Mouse (Mus musculus) liver, embryonic 14.5 days (tissue): Measurements from ENCODE around the gene Vegfc. TPM values are rescaled to one million over a fixed set of nuclear protein-coding genes. Genes with fewer than 3 reads are reported as not detected.

ENCODE experiments used
- ATAC-seq: fragments of 200-750 bp; cut with Nextera tagmentation; 2 replicates; pipeline ENCODE4 v1.8.0; 2017; ENCODE audit warnings: moderate number of reproducible peaks, mild to moderate bottlenecking, moderate library complexity; ENCODE audit not compliant: insufficient read depth
- DNase-seq, 3 experiments: peaks; one replicate each; pipeline ENCODE4 v3.0.0-alpha.2; 2012 to 2013; ENCODE audit warnings: low read depth in 3 of 3, low spot score in 3 of 3
- H3K27ac ChIP-seq: fragments of 300-500 bp; sonication (generic); 2 replicates; pipeline ENCODE4 v1.5.1; 2014; ENCODE audit warnings: moderate library complexity, mild to moderate bottlenecking, control low read depth, inconsistent platforms
- H3K27me3 ChIP-seq: fragments of 300-500 bp; sonication (generic); 2 replicates; pipeline ENCODE4 v1.6.1; 2014; ENCODE audit warnings: mild to moderate bottlenecking, low read length, moderate library complexity; ENCODE audit not compliant: control insufficient read depth, insufficient read depth
- H3K36me3 ChIP-seq: fragments of 300-500 bp; sonication (generic); replicated peaks from 2 replicates; pipeline ENCODE4 v1.6.1; 2014; ENCODE audit warnings: low read depth; ENCODE audit not compliant: control insufficient read depth, insufficient read depth
- H3K4me1 ChIP-seq, 2 experiments: fragments of 200-500 bp in 1 of 2; fragments of 300-500 bp in 1 of 2; sonication (generic) in 1 of 2; replicated peaks; 2 replicates each; pipeline ENCODE4 v1.6.1; 2012 to 2014; ENCODE audit warnings: antibody characterized with exemption in 1 of 2, inconsistent platforms in 1 of 2, low read length in 1 of 2; ENCODE audit not compliant: control insufficient read depth in 2 of 2, insufficient read depth in 2 of 2
- H3K4me2 ChIP-seq: fragments of 300-500 bp; sonication (generic); 2 replicates; pipeline ENCODE4 v1.6.1; 2014; ENCODE audit warnings: low read depth, mild to moderate bottlenecking, control low read depth, moderate library complexity
- H3K4me3 ChIP-seq, 2 experiments: fragments of 200-500 bp in 1 of 2; fragments of 300-500 bp in 1 of 2; sonication (generic) in 1 of 2; 2 replicates each; pipeline ENCODE4 v1.5.1; 2012 to 2014; ENCODE audit warnings: low read depth in 2 of 2, low read length in 2 of 2, mild to moderate bottlenecking in 2 of 2, control low read depth in 1 of 2, inconsistent platforms in 1 of 2, moderate library complexity in 1 of 2; ENCODE audit not compliant: insufficient read depth in 1 of 2
- H3K9ac ChIP-seq: fragments of 300-500 bp; sonication (generic); replicated peaks from 2 replicates; pipeline ENCODE4 v1.6.1; 2014; ENCODE audit warnings: mild to moderate bottlenecking, control low read depth, moderate library complexity
- H3K9me3 ChIP-seq: fragments of 300-500 bp; sonication (generic); 2 replicates; pipeline ENCODE4 v1.6.1; 2016; ENCODE audit warnings: low read length, mixed read lengths; ENCODE audit not compliant: control insufficient read depth
- CTCF ChIP-seq: IDR thresholded peaks from 2 replicates; pipeline ENCODE4 v1.5.1; 2016; ENCODE audit warnings: antibody characterized with exemption, low read depth, control low read depth
- EP300 ChIP-seq: IDR thresholded peaks from 2 replicates; pipeline ENCODE4 v1.6.1; 2016; ENCODE audit warnings: antibody characterized with exemption, low read depth
- WGBS: fragments of 180-500 bp; shearing (Covaris S2); extraction: QIAGEN DNeasy Blood & Tissue Kit; methylation state at CpG from one replicate; pipeline ENCODE4 v1.1.7; 2014; ENCODE audit not compliant: insufficient replicate concordance; 5-methylcytosine and 5-hydroxymethylcytosine counted together
- polyA plus RNA-seq, 2 experiments: library from polyadenylated mRNA; depleted of rRNA in 1 of 2; stranded (reverse) in 1 of 2; unstranded in 1 of 2; fragments of >200 nt; fragmentation: Nextera tagmentation in 1 of 2; extraction: Ambion mirVana in 1 of 2; gene quantifications; 2 replicates each; pipeline versions ENCODE4 v1.2.1 to v1.2.3; 2012 to 2014

Gene Vegfc
- polyA plus RNA-seq, 2 experiments: 1.1 to 1.4 TPM

DNA sequence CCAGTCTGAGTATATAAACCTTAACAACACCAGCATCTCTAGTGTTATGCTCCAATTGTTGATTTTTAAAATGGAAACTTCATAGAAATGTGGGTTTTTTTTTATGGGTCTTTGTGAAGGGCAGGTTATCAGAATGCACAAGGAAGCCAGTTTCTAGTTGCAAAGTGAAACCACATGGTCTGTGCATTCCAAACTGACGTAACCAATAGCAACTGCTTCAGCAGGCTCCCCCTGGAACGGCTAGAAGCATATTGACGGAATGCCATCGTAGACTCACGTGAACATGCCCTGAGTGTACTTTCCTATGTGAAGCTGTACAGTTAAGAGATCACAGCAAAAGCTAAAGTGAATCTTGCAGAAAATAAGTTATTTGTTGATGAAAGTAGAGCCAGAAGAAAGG is 86.1 kb downstream of the Vegfc start:
- TF ChIP-seq CTCF (no peak), EP300 (no peak)
- DNase-seq (no peak), ATAC-seq (no peak)
- H3K9me3 ChIP-seq: no peaks in the 10 kb centered on the region
- H3K27ac ChIP-seq: no peak overlapping the region
- no peak overlapping the region for H3K4me3 ChIP-seq
- 20% methylated on average over 5 of the region's 5 CpGs for WGBS
- no peak overlapping the region; the same call in 1 of the 2 replicates for H3K4me2 ChIP-seq
- no peaks in the 10 kb centered on the region for H3K36me3 ChIP-seq
- H3K27me3 ChIP-seq: no peaks in the 10 kb centered on the region
- no peak overlapping the region for H3K9ac ChIP-seq
- H3K4me1 ChIP-seq: no peaks in the 10 kb centered on the region

- no peak overlapping the region for H3K4me2 ChIP-seq
- no peak for ATAC-seq
- no peak overlapping the region for H3K4me3 ChIP-seq
- no peaks in the 10 kb centered on the region for H3K36me3 ChIP-seq
- TF ChIP-seq EP300 (no peak), CTCF (no peak)
- H3K27me3 ChIP-seq: no peaks in the 10 kb centered on the region
- H3K27ac ChIP-seq: no peak overlapping the region
- H3K9ac ChIP-seq: no peak overlapping the region
- DNase-seq: no peak
- H3K4me1 ChIP-seq: no peaks in the 10 kb centered on the region
- H3K9me3 ChIP-seq: no peaks in the 10 kb centered on the region
- 54% methylated on average over 2 of the region's 2 CpGs for WGBS
These were observed 107.9 kb downstream of the Vegfc start for GRCm38 (mm10) chr8:54185336-54185735.

DNA sequence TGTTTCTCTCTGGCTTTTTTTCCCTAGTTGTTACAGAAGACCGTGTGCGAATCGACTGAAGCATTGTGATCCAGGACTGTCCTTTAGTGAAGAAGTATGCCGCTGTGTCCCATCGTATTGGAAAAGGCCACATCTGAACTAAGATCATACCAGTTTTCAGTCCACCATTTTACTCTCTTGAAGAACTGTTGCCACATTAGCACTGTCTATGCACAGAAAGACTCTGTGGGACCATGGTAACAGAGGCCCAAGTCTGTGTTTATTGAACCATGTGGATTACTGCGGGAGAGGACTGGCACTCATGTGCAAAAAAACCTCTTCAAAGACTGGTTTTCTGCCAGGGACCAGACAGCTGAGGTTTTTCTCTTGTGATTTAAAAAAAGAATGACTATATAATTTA is 108.5 kb downstream of the Vegfc start:
- ATAC-seq (no peak), DNase-seq (no peak)
- Histone ChIP-seq H3K36me3 (no peaks in the 10 kb centered on the region), H3K27me3 (no peaks in the 10 kb centered on the region), H3K27ac (no peak overlapping the region), H3K4me1 (no peaks in the 10 kb centered on the region), H3K9me3 (no peaks in the 10 kb centered on the region), H3K9ac (no peak overlapping the region), H3K4me2 (no peak overlapping the region), H3K4me3 (no peak overlapping the region)
- WGBS: 70% methylated on average over 6 of the region's 6 CpGs
- no peak for TF ChIP-seq EP300
- no peak for TF ChIP-seq CTCF

DNA sequence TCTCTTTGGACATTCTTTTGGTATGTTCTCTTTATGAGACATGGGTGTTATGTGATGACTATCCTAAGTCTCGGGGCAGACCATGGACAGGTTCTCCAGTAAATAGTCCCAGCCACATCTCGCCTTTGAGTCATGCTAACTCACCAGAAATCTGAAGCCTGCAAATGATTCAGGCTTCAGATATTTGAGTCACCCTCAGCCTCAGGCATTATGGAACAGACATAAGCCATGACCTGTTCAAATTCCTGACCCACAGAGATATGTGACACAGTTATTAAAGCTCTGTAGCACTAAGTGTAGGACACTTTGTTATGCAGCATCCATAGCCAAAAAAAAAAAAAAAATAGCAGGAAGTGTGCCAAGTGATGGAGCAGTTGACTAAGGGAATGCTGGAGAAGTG is 138.8 kb downstream of the Vegfc start:
- H3K4me3 ChIP-seq: no peak overlapping the region
- 58% methylated on average over 2 of the region's 2 CpGs for WGBS
- no peak overlapping the region for H3K4me2 ChIP-seq
- no peak for TF ChIP-seq EP300
- DNase-seq (no peak), ATAC-seq (no peak)
- H3K4me1 ChIP-seq: no peaks in the 10 kb centered on the region
- no peak overlapping the region for H3K9ac ChIP-seq
- H3K36me3 ChIP-seq: no peaks in the 10 kb centered on the region
- H3K9me3 ChIP-seq: no peaks in the 10 kb centered on the region
- no peak overlapping the region for H3K27ac ChIP-seq
- H3K27me3 ChIP-seq: no peaks in the 10 kb centered on the region

- TF ChIP-seq CTCF: no peak
- no peak for TF ChIP-seq EP300
- Histone ChIP-seq H3K4me3 (no peak overlapping the region), H3K9ac (no peak overlapping the region), H3K4me2 (no peak overlapping the region), H3K27me3 (no peaks in the 10 kb centered on the region), H3K9me3 (no peaks in the 10 kb centered on the region), H3K27ac (no peak overlapping the region), H3K4me1 (no peaks in the 10 kb centered on the region), H3K36me3 (no peaks in the 10 kb centered on the region)
- DNase-seq (no peak), ATAC-seq (no peak)
- 25% methylated on average over 1 of the region's 1 CpGs for WGBS
These were observed 151.4 kb downstream of the Vegfc start for GRCm38 (mm10) chr8:54228801-54229204.
